Mouse (Mus musculus) thymus, adult 2 months (tissue): Measurements from ENCODE around the gene Btbd19. TPM values are rescaled to one million over a fixed set of nuclear protein-coding genes. Genes with fewer than 3 reads are reported as not detected.

Experiments used
- DNase-seq: peaks from one replicate; pipeline ENCODE4 v3.0.0; 2021
- H3K27ac ChIP-seq: fragments of 200-500 bp; 2 replicates; pipeline ENCODE4 v1.5.1; 2012; ENCODE audit warnings: low read length, control low read depth; ENCODE audit not compliant: control insufficient read depth, insufficient read depth
- H3K27me3 ChIP-seq: fragments of 200-500 bp; 2 replicates; pipeline ENCODE4 v1.6.1; 2012; ENCODE audit warnings: mild to moderate bottlenecking, low read length, moderate library complexity, mixed read lengths; ENCODE audit not compliant: control insufficient read depth, insufficient read depth
- H3K36me3 ChIP-seq: fragments of 200-500 bp; 2 replicates; pipeline ENCODE4 v1.6.1; 2012; ENCODE audit warnings: mild to moderate bottlenecking, low read length, moderate library complexity; ENCODE audit not compliant: control insufficient read depth, insufficient read depth
- H3K4me1 ChIP-seq: fragments of 200-500 bp; replicated peaks from 2 replicates; pipeline ENCODE4 v1.6.1; 2012; ENCODE audit warnings: low read length; ENCODE audit not compliant: control insufficient read depth, insufficient read depth
- H3K4me3 ChIP-seq: fragments of 200-500 bp; 2 replicates; pipeline ENCODE4 v1.5.1; 2012; ENCODE audit warnings: mild to moderate bottlenecking, low read length, control low read depth, moderate library complexity; ENCODE audit not compliant: control insufficient read depth, insufficient read depth
- CTCF ChIP-seq: fragments of 200-500 bp; IDR thresholded peaks from 2 replicates; pipeline ENCODE4 v1.5.1; 2012; ENCODE audit warnings: mild to moderate bottlenecking, control low read depth, low read length, moderate library complexity, borderline replicate concordance; ENCODE audit not compliant: control insufficient read depth, poor library complexity, insufficient read depth; ENCODE audit errors: extremely low read depth
- POLR2A ChIP-seq: fragments of 200-500 bp; IDR thresholded peaks from 2 replicates; pipeline ENCODE4 v1.6.1; 2012; ENCODE audit warnings: mild to moderate bottlenecking, low read length, control low read depth, moderate library complexity; ENCODE audit not compliant: control insufficient read depth, poor library complexity, insufficient read depth; ENCODE audit errors: extremely low read depth
- WGBS: fragments of 180-500 bp; shearing (Covaris S2); methylation state at CpG from one replicate; pipeline ENCODE4 v1.1.7; 2018; 5-methylcytosine and 5-hydroxymethylcytosine counted together
- polyA plus RNA-seq: library from polyadenylated mRNA; depleted of rRNA; stranded (reverse); fragments of >200 nt; gene quantifications from 2 replicates; pipeline ENCODE4 v1.2.3, GENCODE M21; 2012; rRNA removed

The Btbd19 gene
- polyA plus RNA-seq, 1 experiment: 20.3 TPM

- Histone ChIP-seq H3K27ac (no peak overlapping the region), H3K4me1 (peaks cover 2% of the 10 kb centered on the region; the same call in 1 of the 2 replicates), H3K36me3 (no peaks in the 10 kb centered on the region), H3K27me3 (no peaks in the 10 kb centered on the region), H3K4me3 (no peak overlapping the region)
- DNase-seq: no peak
- WGBS: 88% methylated on average over 7 of the region's 7 CpGs
- TF ChIP-seq CTCF: no peak
- TF ChIP-seq POLR2A: no peak
Measured at GRCm38 (mm10) chr4:117090586-117090985, 34.9 kb downstream of the Btbd19 start.

DNA sequence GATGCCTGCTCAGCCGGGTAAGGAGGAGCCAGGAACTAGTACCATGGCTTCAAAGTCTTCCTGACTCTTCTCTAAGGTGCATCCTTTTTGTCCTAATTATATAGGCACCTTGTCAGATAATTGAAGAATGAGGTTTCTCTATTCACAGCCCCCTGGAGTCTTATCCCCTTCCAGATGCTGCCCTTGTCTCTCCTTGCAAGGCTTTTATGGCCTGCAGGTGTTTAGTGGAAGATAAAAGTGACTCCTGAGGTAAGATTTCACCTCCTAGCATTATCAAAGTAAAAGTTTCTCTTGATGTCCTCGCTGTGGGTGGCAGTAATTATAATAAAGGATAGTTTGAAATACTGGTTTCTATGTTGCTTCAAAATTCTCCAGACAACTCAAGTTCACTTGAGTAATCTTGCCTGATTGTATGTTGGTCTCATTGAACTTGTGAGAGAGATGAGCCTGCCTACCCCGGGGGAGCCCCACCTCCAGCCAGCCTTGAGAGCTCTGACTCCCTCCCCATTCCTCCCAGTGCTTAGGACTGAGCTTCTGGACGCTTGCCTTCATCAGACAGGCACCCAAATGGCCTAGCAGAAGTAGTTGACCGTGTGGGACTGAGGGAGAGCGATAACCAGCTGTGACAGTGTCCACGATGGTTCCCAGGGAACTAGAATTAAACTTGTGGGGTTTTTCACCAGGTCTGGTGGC, 37.4 kb downstream of the Btbd19 start:
- H3K27ac ChIP-seq: no peak overlapping the region
- H3K36me3 ChIP-seq: no peaks in the 10 kb centered on the region
- no peaks in the 10 kb centered on the region for H3K4me1 ChIP-seq
- no peak for TF ChIP-seq POLR2A
- TF ChIP-seq CTCF: no peak
- no peak for DNase-seq
- no peaks in the 10 kb centered on the region for H3K27me3 ChIP-seq
- 86% methylated on average over 7 of the region's 7 CpGs for WGBS
- H3K4me3 ChIP-seq: no peak overlapping the region

DNA sequence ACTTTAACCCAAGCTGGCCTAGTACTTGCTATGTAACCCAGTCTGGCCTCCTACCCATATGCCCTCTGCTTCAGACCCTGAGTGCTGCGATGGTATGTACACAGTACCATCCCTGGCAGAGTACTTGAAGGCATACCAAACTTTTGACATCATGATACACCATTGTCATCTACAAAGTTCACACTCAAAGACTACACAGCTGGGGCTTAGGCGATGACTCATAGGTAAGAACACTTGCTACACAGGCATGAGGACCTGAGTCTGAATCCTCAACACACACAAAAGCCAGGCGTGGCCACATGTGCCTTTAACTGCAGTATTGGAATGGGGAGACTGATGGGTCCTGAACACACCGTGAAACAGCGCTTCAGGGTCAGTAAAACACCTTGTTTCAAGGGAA, 54.3 kb downstream of the Btbd19 start:
- TF ChIP-seq POLR2A (no peak), CTCF (no peak)
- no peaks in the 10 kb centered on the region for H3K27me3 ChIP-seq
- H3K4me1 ChIP-seq: no peaks in the 10 kb centered on the region
- H3K36me3 ChIP-seq: no peaks in the 10 kb centered on the region; the same call in none of the 2 replicates
- no peak for DNase-seq
- no peak overlapping the region for H3K4me3 ChIP-seq
- H3K27ac ChIP-seq: no peak overlapping the region
- WGBS: 96% methylated on average over 5 of the region's 5 CpGs

- 80% methylated on average over 4 of the region's 4 CpGs for WGBS
- Histone ChIP-seq H3K27me3 (no peaks in the 10 kb centered on the region), H3K4me1 (no peaks in the 10 kb centered on the region), H3K4me3 (no peak overlapping the region), H3K27ac (no peak overlapping the region), H3K36me3 (no peaks in the 10 kb centered on the region; the same call in none of the 2 replicates)
- no peak for DNase-seq
- no peak for TF ChIP-seq POLR2A
- no peak for TF ChIP-seq CTCF
Measured at GRCm38 (mm10) chr4:117070624-117071023, 54.9 kb downstream of the Btbd19 start.

DNA sequence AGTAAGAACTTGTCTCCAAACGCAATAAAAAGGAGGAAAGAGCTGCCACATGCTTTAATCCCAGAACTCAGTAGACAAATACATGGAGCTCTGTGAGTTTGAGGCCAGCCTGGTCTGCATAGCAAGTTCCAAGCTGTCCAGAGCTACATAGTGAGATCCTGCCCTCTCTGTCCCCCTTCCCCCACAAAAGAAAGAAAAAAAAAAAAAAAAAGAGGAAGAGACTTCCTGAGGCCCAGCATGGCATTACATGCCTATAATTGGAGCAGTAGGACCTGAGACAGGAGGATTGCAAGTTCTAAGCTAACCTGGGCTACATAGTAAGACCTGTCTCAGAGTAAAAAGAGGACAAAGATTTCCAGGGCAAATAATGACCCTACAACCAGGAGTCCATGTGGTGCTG, 55.9 kb downstream of the Btbd19 start:
- H3K27ac ChIP-seq: no peak overlapping the region
- WGBS: 94% methylated on average over 1 of the region's 1 CpGs
- TF ChIP-seq CTCF (no peak), POLR2A (no peak)
- no peak overlapping the region for H3K4me3 ChIP-seq
- H3K4me1 ChIP-seq: no peaks in the 10 kb centered on the region
- DNase-seq: no peak
- H3K36me3 ChIP-seq: no peaks in the 10 kb centered on the region; the same call in none of the 2 replicates
- H3K27me3 ChIP-seq: no peaks in the 10 kb centered on the region

Other genes with a start within 250 kb of the Btbd19 start
- 0.20 and 0.22 TPM in 2 replicates for gene Zswim5, start 248.3 kb downstream of the Btbd19 start, polyA plus RNA-seq
- 88.5 and 100 TPM in 2 replicates for gene Urod, start 131.3 kb downstream of the Btbd19 start, polyA plus RNA-seq
- gene Hectd3, start 130.4 kb downstream of the Btbd19 start, polyA plus RNA-seq: 104 and 113 TPM in 2 replicates
- 5.4 and 6.1 TPM in 2 replicates for gene Eif2b3, start 106.3 kb downstream of the Btbd19 start, polyA plus RNA-seq
- 0.89 and 0.92 TPM in 2 replicates for gene Ptch2, start 29.6 kb downstream of the Btbd19 start, polyA plus RNA-seq
- gene Tctex1d4, start 1.1 kb upstream of the Btbd19 start, polyA plus RNA-seq: 1.1 and 2.0 TPM in 2 replicates
- 18.0 and 21.4 TPM in 2 replicates for gene Plk3, start 8.2 kb upstream of the Btbd19 start, polyA plus RNA-seq
- 698 and 732 TPM in 2 replicates for gene Rps8, start 30.5 kb upstream of the Btbd19 start, polyA plus RNA-seq
- gene Kif2c, start 56.9 kb upstream of the Btbd19 start, polyA plus RNA-seq: 16.5 and 21.8 TPM in 2 replicates
- 14.5 and 16.1 TPM in 2 replicates for gene Tmem53, start 126.2 kb upstream of the Btbd19 start, polyA plus RNA-seq
- gene Armh1, start 126.4 kb upstream of the Btbd19 start, polyA plus RNA-seq: 0.44 TPM in 1 of 2 replicates, not detected in the other